Mouse (Mus musculus): ENCODE results near the gene Cmss1. TPM values are rescaled to one million over a fixed set of nuclear protein-coding genes. Genes with fewer than 3 reads are reported as not detected.

Gene Cmss1
- polyA plus RNA-seq, 1 experiment from 2014 or later = 37.8 TPM

GRCm38 (mm10) chr16:57456003-57456402 is 150.7 kb downstream of the Cmss1 start:
- Histone ChIP-seq H3K27me3 (no peaks in the 10 kb centered on the region), H3K4me3 (no peak overlapping the region), H3K9me3 (no peaks in the 10 kb centered on the region), H3K27ac (replicated peaks) (no peak overlapping the region), H3K4me2 (no peak overlapping the region), H3K9ac (no peak overlapping the region), H3K4me1 (replicated peaks) (no peaks in the 10 kb centered on the region), H3K36me3 (no peaks in the 10 kb centered on the region)
- no peak for ATAC-seq (ENCODE audit: low read depth)
- 50% methylated on average over 2 of the region's 2 CpGs for WGBS

GRCm38 (mm10) chr16:57455573-57455972 is 151.1 kb downstream of the Cmss1 start:
- 75% methylated on average over 3 of the region's 3 CpGs for WGBS
- Histone ChIP-seq H3K27ac (replicated peaks) (no peak overlapping the region), H3K4me1 (replicated peaks) (no peaks in the 10 kb centered on the region), H3K4me2 (no peak overlapping the region), H3K9me3 (no peaks in the 10 kb centered on the region), H3K9ac (no peak overlapping the region), H3K4me3 (no peak overlapping the region), H3K36me3 (no peaks in the 10 kb centered on the region), H3K27me3 (no peaks in the 10 kb centered on the region)
- ATAC-seq (ENCODE audit: low read depth) = no peak

GRCm38 (mm10) chr16:57454106-57454763 is 152.4 kb downstream of the Cmss1 start:
- H3K9me3 ChIP-seq = no peaks in the 10 kb centered on the region
- no peak overlapping the region for H3K27ac ChIP-seq (replicated peaks)
- no peaks in the 10 kb centered on the region for H3K36me3 ChIP-seq
- no peak for ATAC-seq (ENCODE audit: low read depth)
- H3K9ac ChIP-seq = no peak overlapping the region
- no peaks in the 10 kb centered on the region for H3K4me1 ChIP-seq (replicated peaks)
- H3K27me3 ChIP-seq = no peaks in the 10 kb centered on the region
- no peak overlapping the region for H3K4me3 ChIP-seq
- no peak overlapping the region for H3K4me2 ChIP-seq
- 90% methylated on average over 8 of the region's 8 CpGs for WGBS

- H3K36me3 ChIP-seq = no peaks in the 10 kb centered on the region
- ATAC-seq (ENCODE audit: low read depth) = no peak
- H3K4me3 ChIP-seq = no peak overlapping the region
- no peak overlapping the region for H3K4me2 ChIP-seq
- no peaks in the 10 kb centered on the region for H3K4me1 ChIP-seq (replicated peaks)
- 84% methylated on average over 7 of the region's 7 CpGs for whole genome bisulfite sequencing
- no peak overlapping the region for H3K27ac ChIP-seq (replicated peaks)
- H3K9ac ChIP-seq = no peak overlapping the region
- H3K27me3 ChIP-seq = no peaks in the 10 kb centered on the region
- no peaks in the 10 kb centered on the region; the same call in 1 of the 2 replicates for H3K9me3 ChIP-seq
These were observed 153.7 kb downstream of the Cmss1 start for GRCm38 (mm10) chr16:57453009-57453408.

- H3K9ac ChIP-seq = no peak overlapping the region
- WGBS = 54% methylated on average over 10 of the region's 10 CpGs
- ATAC-seq (ENCODE audit: low read depth) = no peak
- H3K4me2 ChIP-seq = no peak overlapping the region
- no peak overlapping the region for H3K4me3 ChIP-seq
- H3K27ac ChIP-seq (replicated peaks) = no peak overlapping the region
- no peaks in the 10 kb centered on the region for H3K36me3 ChIP-seq
- no peaks in the 10 kb centered on the region; the same call in 1 of the 2 replicates for H3K9me3 ChIP-seq
- 0 out of 2 replicates have a peak, but pooled peaks cover 4% of the 10 kb centered on the region for H3K4me1 ChIP-seq (replicated peaks)
- no peaks in the 10 kb centered on the region for H3K27me3 ChIP-seq
These were observed 161.3 kb downstream of the Cmss1 start for GRCm38 (mm10) chr16:57445096-57446094.

GRCm38 (mm10) chr16:57440706-57441437 is 165.8 kb downstream of the Cmss1 start:
- 76% methylated on average over 10 of the region's 10 CpGs for WGBS
- Histone ChIP-seq H3K27me3 (no peaks in the 10 kb centered on the region), H3K36me3 (no peaks in the 10 kb centered on the region), H3K4me2 (no peak overlapping the region), H3K9me3 (no peaks in the 10 kb centered on the region), H3K4me1 (replicated peaks) (peaks cover 16% of the 10 kb centered on the region; the same call in 1 of the 2 replicates), H3K4me3 (no peak overlapping the region), H3K9ac (no peak overlapping the region), H3K27ac (replicated peaks) (no peak overlapping the region)
- no peak for ATAC-seq (ENCODE audit: low read depth)

- 89% methylated on average over 11 of the region's 11 CpGs for WGBS
- no peak for ATAC-seq (ENCODE audit: low read depth)
- Histone ChIP-seq H3K36me3 (no peaks in the 10 kb centered on the region), H3K4me3 (no peak overlapping the region), H3K27me3 (no peaks in the 10 kb centered on the region), H3K4me1 (replicated peaks) (peaks cover 16% of the 10 kb centered on the region; the same call in 1 of the 2 replicates), H3K9me3 (no peaks in the 10 kb centered on the region), H3K4me2 (no peak overlapping the region), H3K27ac (replicated peaks) (no peak overlapping the region), H3K9ac (no peak overlapping the region)
These were observed 167.5 kb downstream of the Cmss1 start for GRCm38 (mm10) chr16:57439206-57439605.

GRCm38 (mm10) chr16:57438288-57438685 is 168.4 kb downstream of the Cmss1 start:
- Histone ChIP-seq H3K27ac (replicated peaks) (peak overlapping the region; percentile 43), H3K4me2 (no peak overlapping the region), H3K9me3 (no peaks in the 10 kb centered on the region), H3K4me1 (replicated peaks) (peaks cover 12% of the 10 kb centered on the region; the same call in 1 of the 2 replicates), H3K4me3 (no peak overlapping the region), H3K36me3 (no peaks in the 10 kb centered on the region), H3K27me3 (no peaks in the 10 kb centered on the region), H3K9ac (no peak overlapping the region)
- ATAC-seq (ENCODE audit: low read depth) = no peak
- WGBS = 70% methylated on average over 5 of the region's 5 CpGs

- Histone ChIP-seq H3K9ac (no peak overlapping the region), H3K4me2 (no peak overlapping the region), H3K36me3 (no peaks in the 10 kb centered on the region), H3K27me3 (no peaks in the 10 kb centered on the region), H3K9me3 (no peaks in the 10 kb centered on the region), H3K27ac (replicated peaks) (peak overlapping the region; percentile 54; the same call in 1 of the 2 replicates), H3K4me3 (no peak overlapping the region), H3K4me1 (replicated peaks) (peaks cover 12% of the 10 kb centered on the region; the same call in 1 of the 2 replicates)
- 70% methylated on average over 11 of the region's 11 CpGs for WGBS
- ATAC-seq (ENCODE audit: low read depth) = peak; percentile 62; the same call in 1 of the 2 replicates
These were observed 169.0 kb downstream of the Cmss1 start for GRCm38 (mm10) chr16:57437523-57438287.

- H3K27ac ChIP-seq (replicated peaks) = no peak overlapping the region
- H3K4me2 ChIP-seq = no peak overlapping the region
- 84% methylated on average over 3 of the region's 3 CpGs for WGBS
- H3K4me3 ChIP-seq = no peak overlapping the region
- H3K36me3 ChIP-seq = no peaks in the 10 kb centered on the region
- no peaks in the 10 kb centered on the region for H3K9me3 ChIP-seq
- H3K9ac ChIP-seq = no peak overlapping the region
- ATAC-seq (ENCODE audit: low read depth) = no peak
- no peaks in the 10 kb centered on the region for H3K27me3 ChIP-seq
- peaks cover 12% of the 10 kb centered on the region; the same call in 1 of the 2 replicates for H3K4me1 ChIP-seq (replicated peaks)
These were observed 172.0 kb downstream of the Cmss1 start for GRCm38 (mm10) chr16:57434640-57435039.

- H3K9ac ChIP-seq = no peak overlapping the region
- H3K4me3 ChIP-seq = no peak overlapping the region
- no peaks in the 10 kb centered on the region for H3K9me3 ChIP-seq
- H3K4me2 ChIP-seq = no peak overlapping the region
- H3K27me3 ChIP-seq = no peaks in the 10 kb centered on the region
- ATAC-seq (ENCODE audit: low read depth) = no peak
- H3K4me1 ChIP-seq (replicated peaks) = peaks cover 12% of the 10 kb centered on the region; the same call in 1 of the 2 replicates
- 90% methylated on average over 6 of the region's 6 CpGs for WGBS
- H3K36me3 ChIP-seq = no peaks in the 10 kb centered on the region
- no peak overlapping the region for H3K27ac ChIP-seq (replicated peaks)
These were observed 173.0 kb downstream of the Cmss1 start for GRCm38 (mm10) chr16:57433671-57434070.
